Mouse (Mus musculus): ENCODE results near the gene Itpa. TPM values are rescaled to one million over a fixed set of nuclear protein-coding genes. Genes with fewer than 3 reads are reported as not detected.
A peak's percentile ranks its signal among the peaks of the same experiment; 100 is the strongest.

Itpa gene
- total RNA-seq, 2 experiments from 2014 or later: 14.6 to 17.7 TPM

GRCm38 (mm10) chr2:130655660-130656339, 11.6 kb upstream of the Itpa start:
- DNase-seq: no peak

- no peak for DNase-seq
Measured at GRCm38 (mm10) chr2:130656536-130656935, 10.9 kb upstream of the Itpa start.

GRCm38 (mm10) chr2:130657541-130657940, 9.9 kb upstream of the Itpa start:
- DNase-seq: no peak

GRCm38 (mm10) chr2:130658530-130658929, 8.9 kb upstream of the Itpa start:
- DNase-seq: no peak

- DNase-seq: no peak
Measured at GRCm38 (mm10) chr2:130663342-130663741, 4.1 kb upstream of the Itpa start.

GRCm38 (mm10) chr2:130664102-130664701, 3.2 kb upstream of the Itpa start, which contains the start of gene Ddrgk1:
Ddrgk1 (minus strand) TSS chr2:130664659.
- DNase-seq: peak; percentile 94 to 95

GRCm38 (mm10) chr2:130677211-130677610, 9.8 kb downstream of the Itpa start:
- DNase-seq: no peak

GRCm38 (mm10) chr2:130679154-130679553, 11.7 kb downstream of the Itpa start:
- DNase-seq: no peak

GRCm38 (mm10) chr2:130679899-130680298, 12.5 kb downstream of the Itpa start:
- DNase-seq: no peak

- DNase-seq: no peak
Measured at GRCm38 (mm10) chr2:130681531-130681930, 14.1 kb downstream of the Itpa start.

GRCm38 (mm10) chr2:130685426-130685825, 18.0 kb downstream of the Itpa start:
- no peak for DNase-seq

GRCm38 (mm10) chr2:130689011-130689410, 21.6 kb downstream of the Itpa start:
- no peak for DNase-seq

GRCm38 (mm10) chr2:130693563-130693962, 26.2 kb downstream of the Itpa start:
- DNase-seq: no peak

- DNase-seq: peak in 1 of 2 experiments; percentile 26
Measured at GRCm38 (mm10) chr2:130696700-130697152, 29.3 kb downstream of the Itpa start.

- DNase-seq: peak; percentile 59 to 67
Measured at GRCm38 (mm10) chr2:130697153-130697810, 29.9 kb downstream of the Itpa start, which contains the start of gene Slc4a11. Slc4a11 (minus strand) TSS chr2:130697519.

GRCm38 (mm10) chr2:130697821-130698266, 30.4 kb downstream of the Itpa start:
- no peak for DNase-seq

- DNase-seq: peak in 1 of 2 experiments; percentile 9
Measured at GRCm38 (mm10) chr2:130704040-130705001, 36.9 kb downstream of the Itpa start.

- DNase-seq: no peak
Measured at GRCm38 (mm10) chr2:130705178-130705577, 37.8 kb downstream of the Itpa start.

GRCm38 (mm10) chr2:130706602-130707001, 39.2 kb downstream of the Itpa start:
- DNase-seq: no peak

GRCm38 (mm10) chr2:130707057-130707456, 39.6 kb downstream of the Itpa start:
- DNase-seq: no peak

GRCm38 (mm10) chr2:130717951-130718350, 50.5 kb downstream of the Itpa start:
- DNase-seq: no peak

- no peak for DNase-seq
Measured at GRCm38 (mm10) chr2:130724369-130724768, 57.0 kb downstream of the Itpa start.

All from heart, adult 18-20 months (tissue).